ENCODE assay signal across 16 mouse cellular contexts in the genomic region with DNA sequence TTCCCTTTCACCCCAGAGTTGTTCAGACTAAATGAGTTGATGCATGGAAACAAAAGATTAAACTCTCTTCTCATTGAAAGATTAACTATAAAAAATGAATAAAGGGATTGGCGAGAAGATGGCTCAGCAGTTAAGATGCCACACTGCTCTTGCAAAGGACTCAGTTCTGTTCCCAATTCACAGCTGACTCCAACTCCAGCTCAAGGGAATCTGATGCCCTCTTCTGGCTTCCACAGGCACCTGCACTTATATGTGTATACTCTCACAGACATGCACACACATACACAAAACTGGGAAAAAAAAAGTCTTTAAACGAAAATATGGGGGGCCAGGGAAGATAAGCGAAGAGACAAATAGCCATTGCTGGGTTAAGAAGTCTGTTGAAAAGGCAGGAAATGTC. TPM values are rescaled to one million over a fixed set of nuclear protein-coding genes. Genes with fewer than 3 reads are reported as not detected.
A peak's percentile ranks its signal among the peaks of the same experiment; 100 is the strongest.
DNase-seq lines count a peak whose midpoint lies in the region; ATAC-seq and TF ChIP-seq lines count a peak whose summit lies in the region.
"Had no signal": no experiment of that assay in that cellular context is flagged by ENCODE, and none has a peak within 500 bp of the region (broad histone marks: within the 10 kb centered on the region; RNA-seq: fewer than 3 reads in every experiment).

No protein-coding gene starts in this region.

- H3K4me1 ChIP-seq in kidney, postnatal 0 days (replicated peaks; ENCODE audit: insufficient read depth, low read length) = no peaks in the 10 kb centered on the region
- no peaks in the 10 kb centered on the region for H3K4me1 ChIP-seq in midbrain, postnatal 0 days (ENCODE audit: insufficient read depth, low read length)
- no peaks in the 10 kb centered on the region for H3K4me1 ChIP-seq in midbrain, embryonic 10.5 days
- H3K4me1 ChIP-seq: embryonic facial prominence, embryonic 12.5 days; forebrain, embryonic 15.5 days; hindbrain, embryonic 15.5 days had no signal

- H3K9ac ChIP-seq in kidney, postnatal 0 days (ENCODE audit: low read depth, low read length) = no peak overlapping the region
- no peak overlapping the region for H3K9ac ChIP-seq in midbrain, postnatal 0 days (replicated peaks; ENCODE audit: low read length, poor library complexity, severe bottlenecking)
- H3K9ac ChIP-seq: embryonic facial prominence, embryonic 12.5 days; forebrain, embryonic 15.5 days; heart, embryonic 12.5 days; hindbrain, embryonic 15.5 days had no signal

- H3K27me3 ChIP-seq in kidney, postnatal 0 days (ENCODE audit: insufficient read depth, low read length) = no peaks in the 10 kb centered on the region
- no peaks in the 10 kb centered on the region for H3K27me3 ChIP-seq in midbrain, postnatal 0 days (ENCODE audit: insufficient read depth, low read length)
- H3K27me3 ChIP-seq in midbrain, embryonic 10.5 days (ENCODE audit: low read depth, poor library complexity, severe bottlenecking) = no peaks in the 10 kb centered on the region
- H3K27me3 ChIP-seq: embryonic facial prominence, embryonic 12.5 days; forebrain, embryonic 15.5 days; heart, embryonic 12.5 days; hindbrain, embryonic 15.5 days had no signal

- no peak overlapping the region for H3K27ac ChIP-seq in kidney, postnatal 0 days
- H3K27ac ChIP-seq in midbrain, postnatal 0 days (ENCODE audit: low read depth, low read length) = no peak overlapping the region
- no peak overlapping the region for H3K27ac ChIP-seq in midbrain, embryonic 10.5 days (replicated peaks)
- H3K27ac ChIP-seq: embryonic facial prominence, embryonic 12.5 days; forebrain, embryonic 15.5 days; hindbrain, embryonic 15.5 days had no signal

- no peak overlapping the region for H3K4me3 ChIP-seq in kidney, postnatal 0 days (replicated peaks; ENCODE audit: low read depth, low read length)
- H3K4me3 ChIP-seq in midbrain, postnatal 0 days (ENCODE audit: low read depth, low read length) = no peak overlapping the region
- no peak overlapping the region for H3K4me3 ChIP-seq in midbrain, embryonic 10.5 days
- H3K4me3 ChIP-seq: embryonic facial prominence, embryonic 12.5 days; forebrain, embryonic 15.5 days; heart, embryonic 12.5 days; hindbrain, embryonic 15.5 days had no signal

- H3K9me3 ChIP-seq in kidney, postnatal 0 days (replicated peaks; ENCODE audit: low read length) = no peaks in the 10 kb centered on the region
- H3K9me3 ChIP-seq in midbrain, postnatal 0 days (ENCODE audit: low read length) = no peaks in the 10 kb centered on the region
- H3K9me3 ChIP-seq in midbrain, embryonic 10.5 days (replicated peaks) = peaks cover 7% of the 10 kb centered on the region; the same call in 1 of the 2 replicates
- H3K9me3 ChIP-seq: embryonic facial prominence, embryonic 12.5 days; forebrain, embryonic 15.5 days; heart, embryonic 12.5 days; hindbrain, embryonic 15.5 days had no signal

- no peak for ATAC-seq in kidney, postnatal 0 days (replicated peaks; ENCODE audit: low FRiP score, low read depth)
- ATAC-seq in midbrain, postnatal 0 days (ENCODE audit: low FRiP score) = no peak
- ATAC-seq: forebrain, embryonic 15.5 days had no signal

- H3K36me3 ChIP-seq in kidney, postnatal 0 days (ENCODE audit: insufficient read depth, low read length) = peaks cover 64% of the 10 kb centered on the region
- peaks cover 45% of the 10 kb centered on the region for H3K36me3 ChIP-seq in midbrain, postnatal 0 days (ENCODE audit: insufficient read depth, low read length)
- H3K36me3 ChIP-seq in midbrain, embryonic 10.5 days = peaks cover 85% of the 10 kb centered on the region

- no peak for DNase-seq in kidney, postnatal 0 days (ENCODE audit: low spot score)
- no peak for DNase-seq in kidney, adult 8-10 months
- DNase-seq in midbrain, postnatal 0 days (ENCODE audit: low spot score) = no peak
- no peak for DNase-seq in midbrain, embryonic 10.5 days (ENCODE audit: low spot score)
- peak; percentile 71 for DNase-seq in R1 (ENCODE audit: low read depth, low spot score)
- no peak for DNase-seq in spleen, adult 18-20 months
- DNase-seq in Muller cell, postnatal 12 days (ENCODE audit: inconsistent ontology term) = no peak
- DNase-seq: adrenal gland, postnatal 10 days; cerebellum, adult 11 months; cerebellum, adult 9-10 months; cerebellum, postnatal 25 days; gastrocnemius, postnatal 36 days had no signal

- peak; percentile 26; the same call in 1 of the 2 replicates for TF ChIP-seq CTCF in kidney, postnatal 0 days (IDR thresholded peaks at IDR 0.05; ENCODE audit: low read depth)
- TF ChIP-seq CTCF in midbrain, postnatal 0 days (IDR thresholded peaks at IDR 0.05) = peak; percentile 16; the same call in 1 of the 2 replicates

- WGBS in kidney, postnatal 0 days = 98% methylated on average over 3 of the region's 3 CpGs
- whole genome bisulfite sequencing in midbrain, postnatal 0 days = 97% methylated on average over 3 of the region's 3 CpGs
- 92% methylated on average over 3 of the region's 3 CpGs for WGBS in midbrain, embryonic 10.5 days

- no peak overlapping the region for H3K4me2 ChIP-seq in kidney, postnatal 0 days (ENCODE audit: low read length)
- H3K4me2 ChIP-seq in midbrain, postnatal 0 days (ENCODE audit: low read depth, low read length, poor library complexity, severe bottlenecking) = no peak overlapping the region
- H3K4me2 ChIP-seq: embryonic facial prominence, embryonic 12.5 days; forebrain, embryonic 15.5 days; heart, embryonic 12.5 days; hindbrain, embryonic 15.5 days had no signal

RNA-seq across cellular contexts. Expression of a gene that starts 9.1 kb away (rescaled TPM):
- 324 and 337 TPM in 2 replicates for polyA plus RNA-seq in kidney, postnatal 0 days (2015; fragmentation: Nextera tagmentation; extraction: Ambion mirVana)
- total RNA-seq in midbrain, postnatal 0 days (2014; rRNA removed) = 206 and 214 TPM in 2 replicates
- 317 and 320 TPM in 2 replicates for polyA plus RNA-seq in midbrain, postnatal 0 days (2015; fragmentation: Nextera tagmentation; extraction: Ambion mirVana)
- 546 and 576 TPM in 2 replicates for polyA plus RNA-seq in midbrain, embryonic 10.5 days (2016; fragmentation: Nextera tagmentation; extraction: Ambion mirVana)
